Mouse (Mus musculus) splenic B cell, adult 2 months (primary cell): Measurements from ENCODE around the gene Tnfrsf4.

ENCODE experiments used
- DNase-seq: peaks from one replicate; pipeline ENCODE4 v3.0.0-alpha.2; 2011; ENCODE audit warnings: low read depth, low spot score
- H3K27me3 ChIP-seq: 2 replicates; pipeline ENCODE4 v1.6.1; 2012; ENCODE audit warnings: mild to moderate bottlenecking, low read length, moderate library complexity, mixed read lengths; ENCODE audit not compliant: control insufficient read depth, poor library complexity, insufficient read depth, severe bottlenecking
- H3K36me3 ChIP-seq: 2 replicates; pipeline ENCODE4 v1.6.1; 2012; ENCODE audit warnings: mild to moderate bottlenecking, low read length, moderate library complexity, mixed read lengths; ENCODE audit not compliant: control insufficient read depth, poor library complexity, insufficient read depth, severe bottlenecking

Gene Tnfrsf4

GRCm38 (mm10) chr4:156034901-156035300 is 21.3 kb downstream of the Tnfrsf4 start:
- Histone ChIP-seq H3K27me3 (no peaks in the 10 kb centered on the region), H3K36me3 (no peaks in the 10 kb centered on the region)
- peak; percentile 25 for DNase-seq

GRCm38 (mm10) chr4:156044754-156045153 is 31.1 kb downstream of the Tnfrsf4 start:
- DNase-seq: no peak
- Histone ChIP-seq H3K36me3 (no peaks in the 10 kb centered on the region), H3K27me3 (no peaks in the 10 kb centered on the region)

- H3K27me3 ChIP-seq: no peaks in the 10 kb centered on the region
- H3K36me3 ChIP-seq: no peaks in the 10 kb centered on the region
- DNase-seq: no peak
These were observed 36.1 kb downstream of the Tnfrsf4 start for GRCm38 (mm10) chr4:156049779-156050178.

GRCm38 (mm10) chr4:156050391-156050980 is 36.8 kb downstream of the Tnfrsf4 start:
- H3K36me3 ChIP-seq: no peaks in the 10 kb centered on the region
- no peaks in the 10 kb centered on the region for H3K27me3 ChIP-seq
- DNase-seq: no peak

- Histone ChIP-seq H3K27me3 (no peaks in the 10 kb centered on the region), H3K36me3 (no peaks in the 10 kb centered on the region)
- no peak for DNase-seq
These were observed 39.5 kb downstream of the Tnfrsf4 start for GRCm38 (mm10) chr4:156053113-156053512.

GRCm38 (mm10) chr4:156054130-156054529 is 40.5 kb downstream of the Tnfrsf4 start:
- Histone ChIP-seq H3K27me3 (no peaks in the 10 kb centered on the region), H3K36me3 (no peaks in the 10 kb centered on the region)
- no peak for DNase-seq

GRCm38 (mm10) chr4:156054606-156055005 is 41.0 kb downstream of the Tnfrsf4 start:
- DNase-seq: no peak
- no peaks in the 10 kb centered on the region for H3K36me3 ChIP-seq
- H3K27me3 ChIP-seq: no peaks in the 10 kb centered on the region

GRCm38 (mm10) chr4:156055173-156055572 is 41.5 kb downstream of the Tnfrsf4 start:
- Histone ChIP-seq H3K36me3 (no peaks in the 10 kb centered on the region), H3K27me3 (no peaks in the 10 kb centered on the region)
- no peak for DNase-seq

GRCm38 (mm10) chr4:156057702-156058101 is 44.1 kb downstream of the Tnfrsf4 start:
- DNase-seq: no peak
- Histone ChIP-seq H3K27me3 (no peaks in the 10 kb centered on the region), H3K36me3 (no peaks in the 10 kb centered on the region)

- Histone ChIP-seq H3K36me3 (no peaks in the 10 kb centered on the region), H3K27me3 (no peaks in the 10 kb centered on the region)
- no peak for DNase-seq
These were observed 45.2 kb downstream of the Tnfrsf4 start for GRCm38 (mm10) chr4:156058826-156059225.

GRCm38 (mm10) chr4:156059261-156059660 is 45.6 kb downstream of the Tnfrsf4 start, which contains the start of gene Ttll10:
Gene Ttll10, minus strand, starts transcription at chr4:156059414.
- DNase-seq: no peak
- Histone ChIP-seq H3K36me3 (no peaks in the 10 kb centered on the region), H3K27me3 (no peaks in the 10 kb centered on the region)

- Histone ChIP-seq H3K27me3 (no peaks in the 10 kb centered on the region), H3K36me3 (no peaks in the 10 kb centered on the region)
- DNase-seq: no peak
These were observed 46.1 kb downstream of the Tnfrsf4 start for GRCm38 (mm10) chr4:156059713-156060112.

- DNase-seq: no peak
- Histone ChIP-seq H3K27me3 (no peaks in the 10 kb centered on the region), H3K36me3 (no peaks in the 10 kb centered on the region)
These were observed 50.3 kb downstream of the Tnfrsf4 start for GRCm38 (mm10) chr4:156063861-156064509.

GRCm38 (mm10) chr4:156064510-156064897 is 50.9 kb downstream of the Tnfrsf4 start:
- H3K36me3 ChIP-seq: no peaks in the 10 kb centered on the region
- no peaks in the 10 kb centered on the region for H3K27me3 ChIP-seq
- DNase-seq: no peak

- Histone ChIP-seq H3K36me3 (no peaks in the 10 kb centered on the region), H3K27me3 (no peaks in the 10 kb centered on the region)
- no peak for DNase-seq
These were observed 51.7 kb downstream of the Tnfrsf4 start for GRCm38 (mm10) chr4:156065156-156065894.
